Mouse (Mus musculus): Measurements from ENCODE around the gene Cdkn2aip. TPM values are rescaled to one million over a fixed set of nuclear protein-coding genes. Genes with fewer than 3 reads are reported as not detected.

Gene Cdkn2aip
- total and polyA plus RNA-seq, 2 experiments from 2014 or later, result 22.4 to 23.0 TPM

GRCm38 (mm10) chr8:47749491-47749890 is 35.8 kb upstream of the Cdkn2aip start:
- H3K36me3 ChIP-seq (ENCODE audit: insufficient read depth, low read length), result no peaks in the 10 kb centered on the region
- H3K9ac ChIP-seq (replicated peaks; ENCODE audit: low read length), result no peak overlapping the region
- no peaks in the 10 kb centered on the region for H3K27me3 ChIP-seq (ENCODE audit: insufficient read depth, low read length)
- ATAC-seq (no peak), DNase-seq (ENCODE audit: low spot score) (no peak)
- no peak overlapping the region for H3K27ac ChIP-seq
- no peak overlapping the region for H3K4me3 ChIP-seq (ENCODE audit: low read length)
- H3K4me1 ChIP-seq (ENCODE audit: insufficient read depth, low read length), result no peaks in the 10 kb centered on the region
- H3K9me3 ChIP-seq (ENCODE audit: low read length), result no peaks in the 10 kb centered on the region
- 79% methylated on average over 8 of the region's 8 CpGs for WGBS
- no peak for TF ChIP-seq CTCF (IDR thresholded peaks at IDR 0.05; ENCODE audit: low read depth)
- H3K4me2 ChIP-seq (ENCODE audit: low read depth, low read length), result no peak overlapping the region

- 52% methylated on average over 12 of the region's 12 CpGs for WGBS
- H3K4me1 ChIP-seq (ENCODE audit: insufficient read depth, low read length), result no peaks in the 10 kb centered on the region
- H3K9me3 ChIP-seq (ENCODE audit: low read length), result no peaks in the 10 kb centered on the region
- no peak overlapping the region for H3K4me3 ChIP-seq (ENCODE audit: low read length)
- no peak overlapping the region for H3K27ac ChIP-seq
- ATAC-seq (no peak), DNase-seq (ENCODE audit: low spot score) (no peak)
- no peak overlapping the region for H3K4me2 ChIP-seq (ENCODE audit: low read depth, low read length)
- no peaks in the 10 kb centered on the region for H3K27me3 ChIP-seq (ENCODE audit: insufficient read depth, low read length)
- no peak overlapping the region for H3K9ac ChIP-seq (replicated peaks; ENCODE audit: low read length)
- no peak for TF ChIP-seq CTCF (IDR thresholded peaks at IDR 0.05; ENCODE audit: low read depth)
- H3K36me3 ChIP-seq (ENCODE audit: insufficient read depth, low read length), result no peaks in the 10 kb centered on the region
Measured at GRCm38 (mm10) chr8:47746304-47746703, 32.6 kb upstream of the Cdkn2aip start.

GRCm38 (mm10) chr8:47745848-47746247 is 32.1 kb upstream of the Cdkn2aip start:
- ATAC-seq (no peak), DNase-seq (ENCODE audit: low spot score) (no peak)
- 24% methylated on average over 6 of the region's 6 CpGs for WGBS
- no peak overlapping the region for H3K4me3 ChIP-seq (ENCODE audit: low read length)
- no peak overlapping the region for H3K4me2 ChIP-seq (ENCODE audit: low read depth, low read length)
- H3K9ac ChIP-seq (replicated peaks; ENCODE audit: low read length), result no peak overlapping the region
- TF ChIP-seq CTCF (IDR thresholded peaks at IDR 0.05; ENCODE audit: low read depth), result no peak
- no peaks in the 10 kb centered on the region for H3K9me3 ChIP-seq (ENCODE audit: low read length)
- no peaks in the 10 kb centered on the region; the same call in 1 of the 2 replicates for H3K27me3 ChIP-seq (ENCODE audit: insufficient read depth, low read length)
- H3K4me1 ChIP-seq (ENCODE audit: insufficient read depth, low read length), result no peaks in the 10 kb centered on the region
- no peaks in the 10 kb centered on the region for H3K36me3 ChIP-seq (ENCODE audit: insufficient read depth, low read length)
- H3K27ac ChIP-seq, result no peak overlapping the region

- Histone ChIP-seq H3K9me3 (ENCODE audit: low read length) (no peaks in the 10 kb centered on the region), H3K36me3 (ENCODE audit: insufficient read depth, low read length) (no peaks in the 10 kb centered on the region), H3K4me3 (ENCODE audit: low read length) (no peak overlapping the region), H3K27me3 (ENCODE audit: insufficient read depth, low read length) (no peaks in the 10 kb centered on the region; the same call in 1 of the 2 replicates), H3K9ac (replicated peaks; ENCODE audit: low read length) (no peak overlapping the region), H3K4me2 (ENCODE audit: low read depth, low read length) (no peak overlapping the region), H3K4me1 (ENCODE audit: insufficient read depth, low read length) (no peaks in the 10 kb centered on the region), H3K27ac (no peak overlapping the region)
- DNase-seq (ENCODE audit: low spot score), result no peak
- ATAC-seq, result no peak
- TF ChIP-seq CTCF (IDR thresholded peaks at IDR 0.05; ENCODE audit: low read depth), result no peak
- WGBS, result 83% methylated on average over 9 of the region's 9 CpGs
Measured at GRCm38 (mm10) chr8:47744803-47745202, 31.1 kb upstream of the Cdkn2aip start.

GRCm38 (mm10) chr8:47743419-47743818 is 29.7 kb upstream of the Cdkn2aip start:
- ATAC-seq, result peak; percentile 84
- 10% methylated on average over 11 of the region's 11 CpGs for WGBS
- H3K4me2 ChIP-seq (ENCODE audit: low read depth, low read length), result peak overlapping the region; percentile 42
- H3K27ac ChIP-seq, result no peak overlapping the region
- TF ChIP-seq CTCF (IDR thresholded peaks at IDR 0.05; ENCODE audit: low read depth), result peak; percentile 97
- no peaks in the 10 kb centered on the region; the same call in 1 of the 2 replicates for H3K27me3 ChIP-seq (ENCODE audit: insufficient read depth, low read length)
- DNase-seq (ENCODE audit: low spot score), result peak; percentile 88
- H3K9me3 ChIP-seq (ENCODE audit: low read length), result no peaks in the 10 kb centered on the region
- no peak overlapping the region for H3K9ac ChIP-seq (replicated peaks; ENCODE audit: low read length)
- H3K4me3 ChIP-seq (ENCODE audit: low read length), result no peak overlapping the region
- H3K36me3 ChIP-seq (ENCODE audit: insufficient read depth, low read length), result no peaks in the 10 kb centered on the region
- no peaks in the 10 kb centered on the region for H3K4me1 ChIP-seq (ENCODE audit: insufficient read depth, low read length)

GRCm38 (mm10) chr8:47742992-47743391 is 29.3 kb upstream of the Cdkn2aip start:
- no peaks in the 10 kb centered on the region; the same call in 1 of the 2 replicates for H3K27me3 ChIP-seq (ENCODE audit: insufficient read depth, low read length)
- H3K4me1 ChIP-seq (ENCODE audit: insufficient read depth, low read length), result no peaks in the 10 kb centered on the region
- H3K36me3 ChIP-seq (ENCODE audit: insufficient read depth, low read length), result no peaks in the 10 kb centered on the region
- no peak overlapping the region for H3K9ac ChIP-seq (replicated peaks; ENCODE audit: low read length)
- H3K4me2 ChIP-seq (ENCODE audit: low read depth, low read length), result peak overlapping the region; percentile 42
- H3K27ac ChIP-seq, result no peak overlapping the region
- TF ChIP-seq CTCF (IDR thresholded peaks at IDR 0.05; ENCODE audit: low read depth), result no peak
- no peak overlapping the region for H3K4me3 ChIP-seq (ENCODE audit: low read length)
- no peaks in the 10 kb centered on the region for H3K9me3 ChIP-seq (ENCODE audit: low read length)
- ATAC-seq (no peak), DNase-seq (ENCODE audit: low spot score) (no peak)
- WGBS, result 39% methylated on average over 8 of the region's 8 CpGs

- no peaks in the 10 kb centered on the region; the same call in 1 of the 2 replicates for H3K27me3 ChIP-seq (ENCODE audit: insufficient read depth, low read length)
- no peak for TF ChIP-seq CTCF (IDR thresholded peaks at IDR 0.05; ENCODE audit: low read depth)
- 86% methylated on average over 7 of the region's 7 CpGs for WGBS
- no peaks in the 10 kb centered on the region for H3K9me3 ChIP-seq (ENCODE audit: low read length)
- H3K4me3 ChIP-seq (ENCODE audit: low read length), result no peak overlapping the region
- ATAC-seq (no peak), DNase-seq (ENCODE audit: low spot score) (no peak)
- H3K27ac ChIP-seq, result no peak overlapping the region
- H3K4me1 ChIP-seq (ENCODE audit: insufficient read depth, low read length), result no peaks in the 10 kb centered on the region
- no peak overlapping the region for H3K9ac ChIP-seq (replicated peaks; ENCODE audit: low read length)
- no peaks in the 10 kb centered on the region for H3K36me3 ChIP-seq (ENCODE audit: insufficient read depth, low read length)
- H3K4me2 ChIP-seq (ENCODE audit: low read depth, low read length), result no peak overlapping the region
Measured at GRCm38 (mm10) chr8:47742372-47742771, 28.6 kb upstream of the Cdkn2aip start.

Data from hindbrain, postnatal 0 days (tissue).